Mouse (Mus musculus): ENCODE data around the gene Atp6v0e2.
"Not testable (repeated sequence)": the region's sequence is repeated elsewhere in the genome, so short reads cannot be mapped to it uniquely, and the experiment has no call there.

Atp6v0e2 gene

DNA sequence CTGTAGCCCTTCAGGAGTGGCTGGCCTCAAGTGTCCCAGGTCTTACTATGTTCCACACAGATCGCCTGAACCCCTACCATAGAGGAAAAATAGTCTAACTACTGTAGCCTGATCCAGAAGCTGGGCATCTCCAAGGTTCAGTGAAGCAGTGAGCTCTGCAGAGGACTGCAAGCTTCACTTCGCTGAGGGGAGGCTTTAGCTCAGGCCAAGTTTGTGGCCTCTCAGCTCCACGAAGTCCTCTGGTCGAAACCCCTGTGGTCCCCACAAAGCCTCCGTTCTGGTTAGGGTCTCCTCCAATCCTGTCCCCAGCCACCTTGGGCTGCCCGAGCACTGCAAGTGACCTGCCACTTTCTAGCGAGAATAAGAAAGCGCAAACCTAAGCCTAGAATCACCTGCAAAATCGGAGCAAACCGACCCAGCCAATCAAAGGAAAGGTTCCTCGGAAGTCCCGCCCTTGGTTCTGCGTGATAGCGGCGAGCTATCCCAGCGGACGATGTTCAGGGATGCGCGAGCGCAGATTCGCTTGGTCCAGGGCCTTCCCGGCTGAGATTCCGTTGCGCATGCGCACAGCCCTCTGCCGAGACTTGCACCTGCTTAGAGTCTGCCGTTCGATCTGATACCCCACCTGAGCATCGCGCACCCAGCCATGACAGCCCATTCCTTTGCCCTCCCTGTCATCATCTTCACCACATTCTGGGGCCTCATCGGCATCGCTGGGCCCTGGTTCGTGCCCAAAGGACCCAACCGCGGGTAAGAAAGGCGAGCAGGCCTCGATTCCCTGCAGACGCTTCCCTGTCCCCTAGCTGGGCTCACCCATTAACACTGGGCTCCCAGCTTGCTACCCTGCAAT, at the start of gene Atp6v0e2:
Gene Atp6v0e2 (plus strand): TSS at position 511 of the 850 bp plus-strand sequence.
- peak in 1 of 2 experiments; percentile 32 for DNase-seq (ENCODE audit: low spot score in 2 of 2)

DNA sequence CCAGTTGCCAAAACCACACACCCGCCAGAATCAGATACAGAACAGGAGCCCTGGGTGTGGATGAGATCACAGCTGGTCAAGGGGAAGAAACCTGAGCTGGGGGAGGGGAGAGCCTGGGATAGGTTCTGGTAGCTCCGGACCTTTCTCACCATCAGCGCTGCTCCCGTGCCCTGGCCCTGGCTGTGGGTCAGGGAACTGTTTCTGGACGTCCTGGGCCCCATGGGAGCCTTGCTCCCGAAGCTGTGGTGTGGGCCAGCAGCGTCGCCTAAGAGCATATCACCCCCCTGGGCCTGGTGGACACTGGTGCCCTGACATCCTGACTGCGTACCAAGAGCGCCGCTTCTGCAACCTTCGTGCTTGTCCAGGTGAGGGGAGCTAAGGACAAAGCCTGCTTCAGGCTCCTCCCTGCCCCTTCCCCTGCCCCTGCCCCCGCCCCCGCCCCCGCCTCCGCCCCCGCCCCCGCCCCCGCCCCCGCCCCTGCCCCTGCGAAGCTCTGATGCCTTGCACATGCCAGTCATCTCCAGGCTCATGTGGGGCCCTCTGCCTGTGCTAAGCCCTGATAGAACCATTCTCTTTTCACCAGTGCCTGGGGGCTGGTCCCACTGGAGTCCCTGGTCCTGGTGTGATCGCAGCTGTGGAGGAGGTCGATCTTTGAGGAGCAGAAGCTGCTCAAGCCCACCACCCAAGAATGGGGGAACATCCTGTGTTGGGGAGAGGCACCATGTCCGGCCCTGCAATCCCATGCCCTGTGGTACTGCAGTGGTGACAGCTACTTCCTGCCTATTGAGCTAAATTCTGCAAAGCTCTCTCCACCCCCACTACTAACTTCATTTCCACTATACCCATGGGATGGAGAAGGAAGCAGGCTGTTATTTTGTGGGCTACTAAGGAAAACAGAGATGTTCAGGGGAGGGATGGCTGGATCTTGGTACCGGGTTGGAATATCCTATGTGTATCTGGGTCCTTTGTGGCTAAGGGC, 49.4 kb upstream of the Atp6v0e2 start:
- no peak for DNase-seq (ENCODE audit: low spot score in 2 of 2)

DNA sequence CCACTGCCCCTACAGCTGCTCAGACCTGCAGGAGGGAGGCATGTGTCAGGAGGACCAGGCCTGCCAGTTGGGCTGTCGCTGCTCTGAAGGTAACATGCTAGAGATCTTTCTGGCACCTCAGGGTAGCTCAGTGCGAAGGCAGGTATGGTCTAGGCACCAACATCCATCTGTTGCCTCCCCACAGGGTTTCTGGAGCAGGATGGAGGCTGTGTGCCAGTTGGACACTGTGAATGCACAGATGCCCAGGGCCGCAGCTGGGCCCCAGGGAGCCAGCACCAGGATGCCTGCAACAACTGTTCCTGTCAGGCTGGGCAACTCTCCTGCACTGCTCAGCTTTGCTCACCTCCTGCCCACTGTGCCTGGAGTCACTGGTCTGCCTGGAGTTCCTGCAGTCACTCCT, 47.7 kb upstream of the Atp6v0e2 start:
- no peak for DNase-seq (ENCODE audit: low spot score in 2 of 2)

DNA sequence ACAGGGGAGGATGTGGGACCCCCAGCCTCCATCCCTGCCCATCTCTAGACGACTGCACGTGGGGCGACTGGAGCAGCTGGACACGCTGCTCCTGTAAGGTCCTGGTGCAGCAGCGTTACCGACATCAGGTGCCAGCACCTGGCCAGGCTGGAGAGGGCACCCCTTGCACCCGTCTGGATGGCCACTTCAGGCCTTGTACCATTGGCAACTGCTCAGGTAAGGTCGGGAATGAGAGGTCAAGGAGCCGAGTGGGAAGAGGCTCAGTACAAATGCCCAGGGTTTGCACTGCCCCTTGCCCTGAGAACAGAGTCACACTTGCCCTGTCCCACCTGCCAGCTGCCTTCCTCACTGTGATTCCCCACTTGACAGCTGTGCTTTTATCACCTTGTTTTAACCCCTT, 46.1 kb upstream of the Atp6v0e2 start:
- DNase-seq (ENCODE audit: low spot score in 2 of 2), result no peak

DNA sequence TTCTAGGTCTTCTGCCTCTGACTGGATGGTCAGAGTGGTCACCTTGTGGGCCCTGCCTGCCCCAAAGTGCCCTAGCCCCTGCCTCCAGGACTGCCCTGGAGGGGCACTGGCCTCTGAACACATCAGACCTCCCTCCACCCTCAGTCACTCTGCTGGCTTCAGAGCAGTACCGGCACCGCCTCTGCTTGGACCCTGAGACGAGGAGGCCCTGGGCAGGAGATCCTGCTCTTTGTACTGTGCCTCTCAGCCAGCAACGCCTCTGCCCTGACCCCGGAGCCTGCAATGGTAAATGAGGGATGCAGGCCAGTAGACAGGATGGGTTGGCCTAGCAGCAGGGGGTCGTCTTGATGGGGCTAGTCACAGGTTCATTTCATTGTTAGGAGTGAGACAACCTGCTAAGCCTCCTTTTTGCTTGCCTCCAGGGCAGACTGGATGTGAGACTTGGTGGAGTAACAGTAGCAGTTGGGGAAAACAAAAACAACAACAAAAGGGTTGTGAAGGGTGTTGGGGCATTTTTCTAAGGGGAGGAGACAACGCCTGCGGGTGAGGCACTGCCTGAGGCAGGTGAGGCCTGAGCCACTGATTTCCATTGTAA, 44.2 kb upstream of the Atp6v0e2 start:
- DNase-seq (ENCODE audit: low spot score in 2 of 2), result no peak

DNA sequence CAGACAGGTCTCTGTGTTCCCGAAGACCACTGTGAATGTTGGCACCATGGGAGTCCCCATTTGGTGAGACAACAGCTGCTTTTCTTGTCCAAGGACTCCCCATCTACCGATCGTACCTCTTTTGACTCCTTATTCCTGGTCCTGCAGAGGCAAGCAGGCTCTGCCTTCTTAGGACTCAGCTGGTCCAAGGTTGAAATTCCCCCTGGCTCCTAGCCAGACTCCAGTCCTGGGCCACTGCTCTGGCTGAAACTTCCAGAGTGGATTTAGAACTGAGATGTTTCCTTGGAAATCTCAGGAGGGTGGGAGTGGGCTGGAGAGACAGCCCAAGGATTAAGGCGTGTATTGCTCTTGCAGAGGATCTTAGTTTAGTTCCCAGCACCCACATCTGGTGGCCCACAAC, 39.9 kb upstream of the Atp6v0e2 start:
- no peak for DNase-seq (ENCODE audit: low spot score in 2 of 2)

DNA sequence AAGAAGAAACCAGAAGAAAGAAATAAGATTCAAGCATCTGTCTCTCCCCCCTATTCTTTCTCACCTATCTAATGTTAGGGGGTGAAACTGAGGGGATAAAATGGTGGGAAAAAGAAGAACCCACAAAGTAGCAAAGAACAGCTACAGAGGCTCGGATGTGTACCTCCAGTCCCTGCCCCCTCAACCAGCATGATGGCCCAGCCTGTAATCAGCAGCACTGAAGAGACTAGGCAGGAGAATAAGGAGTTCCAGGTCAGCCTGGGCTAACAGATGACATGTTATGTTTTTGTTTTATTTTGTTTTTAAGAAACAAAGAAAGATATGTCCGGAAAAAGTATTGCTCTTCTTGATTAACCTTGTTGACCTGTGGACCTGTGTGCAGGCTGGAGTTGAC, 33.6 kb upstream of the Atp6v0e2 start:
- no peak for DNase-seq (ENCODE audit: low spot score in 2 of 2)

DNA sequence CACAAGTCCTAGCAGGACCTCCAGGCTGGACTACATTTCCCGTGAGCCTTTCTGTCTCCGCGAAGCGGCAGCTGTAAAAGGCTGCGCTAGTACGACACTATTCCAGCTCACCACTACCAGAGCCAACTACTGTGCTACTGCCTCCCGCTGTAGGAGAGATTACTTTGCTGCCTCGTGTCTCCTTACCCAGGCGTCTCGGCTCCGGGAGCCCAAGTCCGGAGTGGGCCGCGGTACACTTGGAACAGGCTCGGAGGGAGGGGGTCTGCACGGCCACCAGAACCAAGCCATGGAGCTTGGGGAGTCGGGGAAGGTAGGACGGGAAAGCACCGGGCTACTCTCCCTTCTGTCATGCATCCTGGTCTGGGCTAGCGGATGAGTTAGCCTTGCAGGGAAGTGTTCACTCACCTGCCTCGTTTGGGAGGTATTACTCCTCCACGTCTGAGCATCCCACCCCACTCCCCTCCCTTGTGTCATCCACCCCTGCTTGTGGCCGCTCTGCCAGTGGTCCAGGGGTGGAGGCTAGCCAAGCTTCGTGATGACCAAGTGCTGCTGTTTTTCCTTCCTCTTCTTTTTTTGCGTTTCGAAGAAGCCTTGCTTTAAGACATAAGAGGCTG, 33.1 kb upstream of the Atp6v0e2 start:
- DNase-seq (ENCODE audit: low spot score in 2 of 2), result peak; percentile 16 to 36

DNA sequence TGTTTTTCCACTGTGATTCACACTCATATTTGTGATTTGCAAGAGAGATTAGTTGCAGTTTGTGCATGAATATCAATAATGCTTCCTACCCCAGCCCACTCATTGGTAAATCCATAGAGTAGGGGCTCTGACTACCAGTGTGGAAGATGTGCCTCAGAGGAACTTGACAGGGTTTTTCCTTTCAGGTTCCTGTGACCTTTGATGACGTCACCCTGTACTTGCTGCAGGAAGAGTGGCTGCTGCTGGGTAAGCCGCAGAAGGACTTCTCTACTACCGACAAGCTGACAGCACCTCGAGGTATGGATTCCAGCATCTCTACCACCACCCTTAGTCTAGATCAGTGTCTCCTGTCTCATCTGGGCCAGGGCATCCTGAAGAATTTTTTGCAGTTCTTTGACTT, 29.3 kb upstream of the Atp6v0e2 start:
- no peak for DNase-seq (ENCODE audit: low spot score in 2 of 2)

DNA sequence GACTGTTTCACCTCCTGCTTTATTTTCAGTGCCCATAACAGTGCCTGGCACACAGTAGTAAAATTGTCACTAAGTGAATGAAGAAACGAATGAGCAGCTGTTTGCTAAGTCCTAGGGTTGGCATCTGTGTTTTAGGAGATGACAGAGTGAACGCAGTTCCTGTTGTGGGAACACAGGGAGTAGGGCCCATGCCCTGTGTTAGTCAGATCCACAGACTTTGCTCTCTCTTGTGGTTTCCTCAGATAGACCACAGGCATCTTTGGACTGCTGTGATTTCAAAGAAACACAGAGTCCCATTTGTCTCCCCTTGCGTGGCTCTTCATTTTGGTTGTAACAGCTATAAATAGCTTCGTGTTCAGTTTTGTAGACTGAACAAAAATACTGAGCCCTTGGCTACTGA, 27.0 kb upstream of the Atp6v0e2 start:
- no peak for DNase-seq (ENCODE audit: low spot score in 2 of 2)

DNA sequence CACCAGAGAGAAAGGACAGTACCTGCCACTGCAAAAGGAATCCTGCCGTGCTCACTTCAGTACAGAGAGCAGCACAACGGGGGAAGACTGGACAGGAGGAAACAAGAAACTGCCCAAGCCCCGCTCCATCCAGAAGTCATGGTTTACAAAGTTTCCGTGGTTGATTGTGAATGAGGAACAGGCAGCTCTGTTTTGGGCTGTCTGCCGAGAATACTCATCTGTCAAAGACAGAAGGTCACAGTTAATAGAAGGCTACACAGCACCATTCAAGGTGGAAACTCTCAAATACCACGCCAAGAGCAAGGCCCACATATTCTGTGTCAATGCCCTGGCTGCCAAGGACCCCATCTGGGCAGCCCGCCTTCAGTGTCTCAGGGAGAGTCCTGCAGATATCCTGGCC, 25.6 kb upstream of the Atp6v0e2 start:
- DNase-seq (ENCODE audit: low spot score in 2 of 2), result no peak

DNA sequence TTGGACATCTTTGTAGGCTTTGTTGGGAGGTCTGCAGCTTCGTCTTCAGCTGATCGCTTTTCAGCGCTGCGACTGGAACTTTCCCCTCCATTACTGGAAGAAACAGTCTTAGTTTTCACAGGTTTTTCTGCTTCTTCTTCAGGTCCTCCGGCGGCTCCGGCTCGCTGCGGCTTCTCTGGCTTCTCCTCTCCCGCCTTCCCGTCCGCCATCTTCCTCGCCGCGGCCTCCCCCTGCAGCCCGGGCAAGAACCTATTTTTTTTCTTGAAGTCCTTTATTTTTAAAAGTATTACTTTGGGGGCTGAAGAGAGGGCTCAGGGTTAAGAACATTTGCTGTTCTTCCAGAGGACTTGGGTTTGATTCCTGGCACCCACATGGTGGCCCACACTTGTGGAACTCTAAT, 12.5 kb upstream of the Atp6v0e2 start:
- DNase-seq (ENCODE audit: low spot score in 2 of 2), result not testable (repeated sequence)

DNA sequence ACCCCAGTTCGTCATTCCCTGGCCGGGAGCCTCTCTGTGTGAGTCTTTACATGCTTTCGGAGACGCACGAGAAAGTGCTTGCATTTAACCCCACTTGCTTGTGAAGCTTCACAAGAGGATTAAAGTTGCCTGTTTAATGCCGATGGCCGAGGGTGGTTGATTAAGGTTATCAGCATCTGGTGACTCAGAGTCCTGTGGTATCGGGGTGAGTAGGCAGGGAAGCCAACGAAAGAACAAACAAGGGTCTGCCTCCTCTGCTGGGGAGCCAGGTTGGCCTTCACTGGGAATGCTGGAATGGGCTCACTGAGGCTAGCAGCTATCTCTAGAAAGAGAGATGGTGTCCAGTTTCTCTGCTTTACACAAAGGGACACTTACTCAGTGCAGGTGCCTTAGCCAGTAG, 9.5 kb upstream of the Atp6v0e2 start:
- DNase-seq (ENCODE audit: low spot score in 2 of 2), result no peak

DNA sequence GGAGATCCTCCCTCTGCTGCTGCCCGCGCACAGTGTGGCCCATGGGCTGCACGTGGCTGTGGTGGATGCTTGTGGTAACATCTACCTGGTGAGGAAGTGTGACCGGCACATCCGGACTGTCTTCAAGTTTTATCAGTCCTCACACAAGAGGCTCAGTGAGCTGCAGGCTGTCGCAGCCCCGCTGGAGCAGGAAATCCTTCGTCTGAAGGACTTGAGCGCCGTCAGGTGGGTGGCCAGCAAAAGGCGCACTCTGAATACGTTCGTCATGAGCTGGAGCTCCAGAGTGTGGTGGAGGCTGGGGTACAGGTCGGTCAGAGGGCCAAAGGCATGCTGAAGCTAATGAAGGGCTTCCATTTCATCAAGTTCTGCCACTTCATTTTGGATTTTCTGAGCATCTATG, 8.2 kb upstream of the Atp6v0e2 start:
- no peak for DNase-seq (ENCODE audit: low spot score in 2 of 2)

DNA sequence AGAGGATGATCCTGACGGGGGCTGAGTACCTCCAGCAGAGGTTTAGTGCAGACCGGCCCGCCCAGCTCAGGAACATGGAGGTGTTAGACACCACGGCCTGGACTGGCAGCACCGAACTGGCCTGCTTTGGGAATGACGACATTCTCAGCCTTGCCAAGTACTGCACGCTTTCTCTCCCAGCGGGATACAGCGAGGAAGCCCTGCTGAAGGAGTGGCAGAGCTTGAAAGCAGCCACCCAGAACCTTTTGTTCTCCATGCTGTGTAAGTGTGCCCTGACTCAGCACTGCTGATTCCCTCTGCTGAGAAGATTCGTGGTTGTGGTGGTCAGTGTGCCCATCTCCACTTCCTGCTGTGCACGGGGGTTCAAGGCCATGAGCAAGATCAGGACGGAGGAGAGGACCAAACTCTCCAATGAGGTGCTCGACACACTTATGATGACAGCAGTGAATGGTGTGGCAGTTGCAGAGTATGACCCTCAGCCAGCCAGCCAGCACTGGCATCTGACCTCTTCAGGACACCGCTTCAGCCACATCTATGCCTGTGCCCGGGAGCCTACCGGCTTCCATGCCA, 7.5 kb upstream of the Atp6v0e2 start:
- DNase-seq (ENCODE audit: low spot score in 2 of 2), result no peak

DNA sequence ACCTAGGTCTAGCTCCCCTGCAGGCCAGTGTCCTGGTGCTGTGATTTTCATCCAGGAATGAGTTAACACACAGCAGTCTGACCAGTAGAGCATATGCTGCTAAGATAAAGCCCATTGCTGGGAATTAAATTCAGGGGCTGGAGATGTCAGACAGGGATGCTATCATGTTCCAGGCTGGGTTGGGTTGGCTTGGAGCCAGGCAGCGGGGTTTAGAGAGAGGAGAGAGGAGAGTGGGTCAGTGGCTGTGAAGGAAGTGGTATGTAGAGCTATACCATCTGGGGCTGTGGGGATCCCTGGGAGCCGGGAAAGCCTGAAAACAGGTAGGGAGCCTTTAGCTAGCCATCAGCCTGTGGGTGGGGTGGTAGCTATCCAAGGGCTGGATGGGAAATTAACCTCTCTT, 6.6 kb upstream of the Atp6v0e2 start:
- no peak for DNase-seq (ENCODE audit: low spot score in 2 of 2)

DNA sequence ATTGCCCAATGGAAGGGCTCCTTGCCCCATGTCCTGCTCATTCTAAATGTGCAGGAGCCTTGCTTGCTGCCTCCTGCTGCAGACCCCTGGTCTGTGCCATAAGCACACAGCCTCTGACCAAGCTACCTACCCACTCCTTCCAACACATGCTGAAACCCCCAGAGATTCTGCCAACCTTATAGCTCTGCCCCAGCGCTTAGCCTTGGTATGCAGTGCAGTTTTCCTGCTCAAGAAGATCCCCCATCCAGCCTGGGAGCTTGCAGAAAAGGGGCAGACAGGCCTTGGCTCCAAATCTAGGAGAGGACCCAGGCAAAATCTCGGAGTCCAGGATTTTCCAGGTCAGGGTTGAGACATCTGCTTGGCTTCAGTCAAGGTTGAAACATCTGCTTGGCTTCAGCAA, 3.9 kb upstream of the Atp6v0e2 start:
- DNase-seq (ENCODE audit: low spot score in 2 of 2), result no peak

DNA sequence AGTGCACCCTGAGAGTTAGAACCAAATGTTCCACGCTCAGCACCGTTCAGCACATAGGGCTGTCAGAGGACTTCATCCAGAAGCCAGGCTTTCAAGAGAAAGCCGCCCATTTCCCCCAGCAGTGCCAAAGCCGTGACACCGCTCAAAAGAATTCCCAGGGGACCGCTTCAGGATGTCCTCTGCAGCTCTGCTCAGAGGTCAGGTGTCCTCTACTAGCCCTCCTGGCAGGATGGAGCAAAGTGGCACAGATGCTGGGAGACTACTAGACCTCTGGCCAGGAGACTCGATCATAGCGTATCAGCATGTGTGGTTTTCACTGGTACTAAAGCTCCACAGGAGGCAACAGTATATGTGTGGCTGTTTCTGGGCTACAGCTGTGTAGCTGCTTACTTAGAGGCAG, 2.5 kb upstream of the Atp6v0e2 start:
- DNase-seq (ENCODE audit: low spot score in 2 of 2), result no peak

DNA sequence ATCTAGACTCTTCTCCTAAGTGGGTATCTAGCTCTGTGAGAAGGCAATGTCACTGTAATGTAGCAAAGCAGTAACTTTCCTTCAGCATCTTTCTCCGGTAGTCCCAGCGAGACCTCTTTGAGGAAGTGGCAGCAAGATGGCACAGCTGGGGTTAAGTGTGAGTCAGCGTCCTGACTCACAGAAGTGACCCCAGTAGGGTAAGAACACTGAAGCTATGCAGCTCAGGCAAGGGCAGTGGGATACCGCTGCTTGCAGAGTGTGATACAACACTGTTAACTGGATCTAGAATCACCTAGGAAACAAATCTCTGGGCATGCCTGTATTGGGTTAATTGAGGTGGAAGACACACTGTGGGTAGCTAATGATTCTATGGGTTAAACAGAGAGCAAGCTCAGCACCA, 1.3 kb upstream of the Atp6v0e2 start:
- no peak for DNase-seq (ENCODE audit: low spot score in 2 of 2)

DNA sequence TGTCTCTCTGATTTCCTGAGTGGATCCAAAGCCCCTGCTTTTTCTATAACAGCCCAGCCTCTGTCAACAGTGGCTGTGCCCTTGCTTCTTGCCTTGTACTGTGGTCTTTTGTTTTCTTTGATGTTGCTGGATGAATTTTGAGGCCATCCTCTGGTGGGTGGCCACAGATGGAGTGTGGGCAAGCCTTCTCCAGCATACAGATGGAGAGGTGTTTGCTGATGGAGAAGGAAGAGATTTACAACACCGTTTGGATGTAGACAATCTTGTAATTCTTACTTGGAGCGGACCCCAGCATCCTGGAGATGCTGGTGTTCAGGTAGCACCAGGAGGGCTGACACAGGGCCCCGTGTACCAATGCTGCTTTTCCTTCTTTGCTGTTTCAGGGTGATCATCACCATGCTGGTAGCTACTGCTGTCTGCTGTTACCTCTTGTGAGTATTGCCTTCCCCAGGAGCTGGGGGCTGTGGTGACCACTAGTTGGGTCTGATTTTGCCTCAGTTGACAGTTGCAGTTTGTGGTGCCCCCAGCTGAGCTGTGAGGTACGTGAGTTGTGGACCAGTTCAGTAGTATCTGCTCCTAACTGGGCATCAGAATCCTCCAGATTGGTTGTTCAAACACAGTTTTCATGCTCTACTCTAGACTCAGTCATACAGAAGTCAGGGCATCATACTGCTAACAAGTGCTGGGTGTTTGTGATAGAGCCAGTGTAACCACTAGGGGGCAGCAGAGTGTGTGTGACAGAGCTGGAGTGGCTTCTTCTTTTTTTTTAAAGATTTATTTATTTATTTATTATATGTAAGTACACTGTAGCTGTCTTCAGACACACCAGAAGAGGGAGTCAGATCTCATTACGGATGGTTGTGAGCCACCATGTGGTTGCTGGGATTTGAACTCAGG, 1.7 kb downstream of the Atp6v0e2 start:
- DNase-seq (ENCODE audit: low spot score in 2 of 2), result peak; percentile 29 to 82

DNA sequence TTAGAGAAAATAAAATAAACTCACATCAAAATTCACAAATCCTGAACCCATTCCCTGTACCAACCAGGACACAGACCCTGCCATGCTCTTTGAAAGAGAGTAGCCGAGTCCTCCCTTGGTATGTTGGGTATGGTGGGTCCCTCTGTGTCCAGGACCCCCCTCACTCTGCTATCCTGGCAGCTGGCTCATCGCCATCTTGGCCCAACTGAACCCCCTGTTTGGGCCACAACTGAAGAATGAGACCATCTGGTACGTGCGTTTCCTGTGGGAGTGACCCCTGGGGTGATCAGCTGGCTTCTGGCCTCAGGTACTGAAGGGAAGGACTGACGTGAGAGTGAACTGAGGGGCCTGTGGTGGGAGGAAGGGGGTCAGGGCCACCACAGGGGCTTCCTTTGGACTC, 2.4 kb downstream of the Atp6v0e2 start:
- DNase-seq (ENCODE audit: low spot score in 2 of 2), result no peak
